Mouse (Mus musculus) myocyte (in vitro differentiated cells): Measurements from ENCODE around the gene Dbn1. TPM values are rescaled to one million over a fixed set of nuclear protein-coding genes. Genes with fewer than 3 reads are reported as not detected.

Experiments
- H3K27me3 ChIP-seq: one replicate; pipeline ENCODE4 v1.6.1; 2011; ENCODE audit not compliant: control insufficient read depth, insufficient read depth, insufficient read length
- H3K36me3 ChIP-seq: one replicate; pipeline ENCODE4 v1.6.1; 2011; ENCODE audit not compliant: control insufficient read depth, insufficient read depth
- H3K4me2 ChIP-seq: one replicate; pipeline ENCODE4 v1.6.1; 2011; ENCODE audit warnings: low read depth, control low read depth
- H3K4me3 ChIP-seq: one replicate; pipeline ENCODE4 v1.5.1; 2011; ENCODE audit warnings: mild to moderate bottlenecking, control low read depth, moderate library complexity
- H3K79me2 ChIP-seq: one replicate; pipeline ENCODE4 v1.6.1; 2011; ENCODE audit not compliant: control insufficient read depth, insufficient read depth
- H3ac ChIP-seq: one replicate; pipeline ENCODE4 v1.6.1; 2011; ENCODE audit not compliant: control insufficient read depth, insufficient read length
- CEBPB ChIP-seq: IDR thresholded peaks from 2 replicates; pipeline ENCODE4 v1.6.1; 2011; ENCODE audit warnings: mild to moderate bottlenecking, moderate library complexity; ENCODE audit not compliant: poor library complexity, insufficient read depth, severe bottlenecking
- E2F4 ChIP-seq: IDR thresholded peaks from one replicate; pipeline ENCODE4 v1.6.1; 2011; ENCODE audit warnings: mild to moderate bottlenecking, control low read depth, moderate library complexity; ENCODE audit not compliant: insufficient read depth
- MAX ChIP-seq: IDR thresholded peaks from one replicate; pipeline ENCODE4 v1.6.1; 2011; ENCODE audit warnings: low read depth, mild to moderate bottlenecking, control low read depth
- MYOD1 ChIP-seq, 3 experiments: IDR thresholded peaks; one replicate each; pipeline ENCODE4 v1.6.1; 2011; ENCODE audit warnings: control low read depth in 2 of 3, low read depth in 2 of 3, mild to moderate bottlenecking in 2 of 3, moderate library complexity in 1 of 3; ENCODE audit not compliant: insufficient read length in 2 of 3, control insufficient read depth in 1 of 3
- MYOG ChIP-seq, 3 experiments: IDR thresholded peaks; one replicate each; pipeline ENCODE4 v1.6.1; 2011; ENCODE audit warnings: control low read depth in 2 of 3, low read depth in 2 of 3, mild to moderate bottlenecking in 2 of 3; ENCODE audit not compliant: insufficient read length in 2 of 3, control insufficient read depth in 1 of 3, insufficient read depth in 1 of 3
- POLR2A ChIP-seq: IDR thresholded peaks from one replicate; pipeline ENCODE4 v1.6.1; 2011; ENCODE audit warnings: low read depth, mild to moderate bottlenecking, control low read depth, moderate library complexity; ENCODE audit not compliant: insufficient read length
- POLR2AphosphoS2 ChIP-seq: IDR thresholded peaks from one replicate; pipeline ENCODE4 v1.6.1; 2011; ENCODE audit warnings: low read depth, control low read depth; ENCODE audit not compliant: insufficient read length
- REST ChIP-seq: IDR thresholded peaks from one replicate; pipeline ENCODE4 v1.6.1; 2011; ENCODE audit warnings: mild to moderate bottlenecking, control low read depth, moderate library complexity; ENCODE audit not compliant: insufficient read depth, insufficient read length
- SRF ChIP-seq: IDR thresholded peaks from one replicate; pipeline ENCODE4 v1.6.1; 2011; ENCODE audit warnings: low read depth; ENCODE audit not compliant: control insufficient read depth, insufficient read length
- TCF12 ChIP-seq: IDR thresholded peaks from one replicate; pipeline ENCODE4 v1.6.1; 2011; ENCODE audit warnings: mild to moderate bottlenecking, control low read depth; ENCODE audit not compliant: poor library complexity, insufficient read depth, severe bottlenecking
- TCF3 ChIP-seq: IDR thresholded peaks from one replicate; pipeline ENCODE4 v1.6.1; 2011; ENCODE audit warnings: low read depth, control low read depth; ENCODE audit not compliant: insufficient read length
- USF1 ChIP-seq: IDR thresholded peaks from one replicate; pipeline ENCODE4 v1.6.1; 2011; ENCODE audit warnings: low read depth, mild to moderate bottlenecking, control low read depth, moderate library complexity
- polyA plus RNA-seq: library from polyadenylated mRNA; unstranded; fragments of >200 nt; fragmentation: generic; extraction: Trizol; gene quantifications from one replicate; pipeline ENCODE4 v1.2.1, GENCODE M21; 2012; ENCODE audit warnings: missing spikeins

Dbn1 gene
- polyA plus RNA-seq, 1 experiment = 165 TPM

DNA sequence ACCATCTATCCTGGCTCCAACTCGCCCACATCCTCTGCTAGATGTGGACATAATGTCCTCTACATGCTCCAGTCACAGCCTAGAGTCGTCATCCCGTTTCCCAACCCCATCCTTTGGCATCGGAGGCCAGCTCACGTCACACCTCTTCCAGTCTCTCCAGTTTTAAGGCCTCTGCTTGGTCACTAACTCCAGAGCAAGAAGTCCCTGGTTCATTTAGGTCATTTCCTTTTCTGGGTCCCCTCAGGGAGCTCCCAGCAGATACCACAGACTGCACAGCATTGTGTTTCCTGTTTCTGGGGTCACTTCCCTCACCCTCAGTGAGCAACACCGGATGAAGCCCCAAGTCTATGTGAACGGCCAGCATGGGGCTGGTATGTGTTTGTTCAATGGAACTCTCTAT lies 8.9 kb downstream of the Dbn1 start:
- Histone ChIP-seq H3K4me2 (no peak overlapping the region), H3K36me3 (peaks cover 16% of the 10 kb centered on the region), H3K79me2 (peaks cover 2% of the 10 kb centered on the region), H3K4me3 (no peak overlapping the region), H3ac (no peak overlapping the region), H3K27me3 (no peaks in the 10 kb centered on the region)
- no peak for TF ChIP-seq MYOG (IDR thresholded peaks at IDR 0.05; ENCODE audit: control insufficient read depth in 1 of 3, insufficient read depth in 1 of 3, insufficient read length in 2 of 3, low read depth in 2 of 3)
- no peak for TF ChIP-seq POLR2AphosphoS2
- no peak for TF ChIP-seq MAX
- no peak for TF ChIP-seq REST
- no peak for TF ChIP-seq MYOD1 (IDR thresholded peaks at IDR 0.05; ENCODE audit: control insufficient read depth in 1 of 3, insufficient read length in 2 of 3, low read depth in 2 of 3)
- TF ChIP-seq TCF12 = no peak
- TF ChIP-seq TCF3 = no peak
- no peak for TF ChIP-seq E2F4
- TF ChIP-seq POLR2A = no peak
- TF ChIP-seq SRF = no peak
- TF ChIP-seq CEBPB = no peak
- no peak for TF ChIP-seq USF1

- H3ac ChIP-seq = no peak overlapping the region
- H3K36me3 ChIP-seq = peaks cover 16% of the 10 kb centered on the region
- H3K27me3 ChIP-seq = no peaks in the 10 kb centered on the region
- H3K4me2 ChIP-seq = no peak overlapping the region
- H3K79me2 ChIP-seq = no peaks in the 10 kb centered on the region
- TF ChIP-seq MYOD1 (IDR thresholded peaks at IDR 0.05; ENCODE audit: control insufficient read depth in 1 of 3, insufficient read length in 2 of 3, low read depth in 2 of 3) = peak in 1 of 3 experiments; percentile 11
- TF ChIP-seq CEBPB = no peak
- TF ChIP-seq TCF12 = no peak
- no peak overlapping the region for H3K4me3 ChIP-seq
These were observed 9.9 kb downstream of the Dbn1 start for GRCm38 (mm10) chr13:55478036-55478435.

DNA sequence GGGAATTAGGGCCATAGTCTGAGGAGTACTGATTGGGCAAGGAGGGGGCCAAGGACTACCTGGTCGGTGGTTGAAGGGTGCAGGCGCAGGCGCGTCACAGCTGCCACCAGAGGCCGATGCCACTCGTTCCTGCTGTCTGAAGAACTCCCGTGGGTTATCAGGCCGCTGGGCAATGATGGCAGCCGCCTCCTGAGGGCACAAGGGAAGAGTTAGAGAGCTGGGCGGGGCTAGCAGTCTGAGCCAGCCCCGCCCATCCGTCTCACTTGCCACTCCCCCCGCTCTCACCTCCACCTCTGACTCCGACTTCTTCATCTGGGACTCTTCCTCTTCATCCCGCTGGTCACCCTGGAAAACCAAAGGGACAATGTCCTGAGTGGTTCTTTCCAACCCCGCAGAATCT lies 10.4 kb downstream of the Dbn1 start:
- TF ChIP-seq POLR2AphosphoS2 = no peak
- no peak for TF ChIP-seq MAX
- H3K27me3 ChIP-seq = no peaks in the 10 kb centered on the region
- no peak overlapping the region for H3K4me2 ChIP-seq

DNA sequence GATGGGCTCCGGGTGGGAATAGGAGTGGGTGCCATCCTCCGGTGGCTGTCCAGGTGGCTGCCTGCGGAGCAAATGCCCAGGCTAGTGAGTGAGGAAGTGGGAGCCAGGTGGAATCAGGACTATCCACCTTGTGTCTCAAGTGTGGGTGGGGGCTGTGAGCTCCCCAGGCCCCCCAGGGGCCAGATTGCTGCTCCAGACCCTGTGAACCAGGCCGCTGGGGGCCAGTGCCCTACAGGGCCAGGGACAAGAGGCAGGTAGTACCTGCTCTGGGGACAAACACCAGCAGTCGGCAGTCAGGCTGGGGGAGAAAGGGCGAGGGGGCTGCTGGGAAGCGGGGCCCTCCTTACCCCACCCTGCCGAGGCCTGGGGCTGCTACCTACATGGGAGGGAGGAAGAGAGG lies 11.7 kb downstream of the Dbn1 start:
- Histone ChIP-seq H3K79me2 (no peaks in the 10 kb centered on the region), H3K4me2 (no peak overlapping the region), H3K27me3 (no peaks in the 10 kb centered on the region), H3K4me3 (no peak overlapping the region), H3K36me3 (peaks cover 11% of the 10 kb centered on the region), H3ac (no peak overlapping the region)
- TF ChIP-seq POLR2AphosphoS2 (no peak), TCF3 (no peak), MAX (no peak), USF1 (no peak), POLR2A (no peak), MYOD1 (IDR thresholded peaks at IDR 0.05; ENCODE audit: control insufficient read depth in 1 of 3, insufficient read length in 2 of 3, low read depth in 2 of 3) (no peak), E2F4 (no peak), SRF (no peak), REST (no peak)

More for the DNA sequence above, 10.4 kb downstream of the Dbn1 start:
- Histone ChIP-seq H3ac (no peak overlapping the region), H3K79me2 (no peaks in the 10 kb centered on the region), H3K36me3 (peaks cover 16% of the 10 kb centered on the region), H3K4me3 (no peak overlapping the region)

DNA sequence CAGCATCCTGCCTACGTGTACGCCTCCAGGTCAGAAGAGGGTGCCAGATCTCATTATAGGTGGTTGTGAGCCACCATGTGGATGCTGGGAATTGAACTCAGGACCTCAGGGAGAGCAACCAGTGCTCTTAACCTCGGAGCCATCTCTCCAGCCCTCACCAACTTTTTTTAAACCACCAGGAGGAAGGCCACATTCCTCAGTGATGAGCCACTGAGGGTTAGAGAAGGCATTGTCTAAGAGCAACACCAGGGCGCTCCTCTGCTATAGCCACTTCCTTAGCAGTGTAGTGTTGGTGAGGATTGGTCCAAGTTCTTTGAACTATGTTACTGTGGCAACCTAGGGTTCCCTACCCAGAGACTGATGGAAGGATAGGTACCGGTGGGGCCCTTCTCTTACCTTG lies 12.2 kb downstream of the Dbn1 start:
- H3K4me3 ChIP-seq = no peak overlapping the region
- H3ac ChIP-seq = no peak overlapping the region
- no peaks in the 10 kb centered on the region for H3K27me3 ChIP-seq
- no peaks in the 10 kb centered on the region for H3K79me2 ChIP-seq
- H3K36me3 ChIP-seq = peaks cover 11% of the 10 kb centered on the region
- TF ChIP-seq POLR2A (no peak), MYOD1 (IDR thresholded peaks at IDR 0.05; ENCODE audit: control insufficient read depth in 1 of 3, insufficient read length in 2 of 3, low read depth in 2 of 3) (no peak), USF1 (no peak), MYOG (IDR thresholded peaks at IDR 0.05; ENCODE audit: control insufficient read depth in 1 of 3, insufficient read depth in 1 of 3, insufficient read length in 2 of 3, low read depth in 2 of 3) (no peak), TCF3 (no peak)
- no peak overlapping the region for H3K4me2 ChIP-seq

GRCm38 (mm10) chr13:55474621-55475069 lies 13.3 kb downstream of the Dbn1 start:
- no peak overlapping the region for H3ac ChIP-seq
- no peak for TF ChIP-seq SRF
- peak; percentile 26 for TF ChIP-seq POLR2AphosphoS2
- peaks cover 11% of the 10 kb centered on the region for H3K36me3 ChIP-seq
- H3K27me3 ChIP-seq = no peaks in the 10 kb centered on the region
- H3K4me3 ChIP-seq = no peak overlapping the region
- no peaks in the 10 kb centered on the region for H3K79me2 ChIP-seq
- no peak overlapping the region for H3K4me2 ChIP-seq
